Mouse (Mus musculus): ENCODE measurements at regions not wholly inside any gene's neighbourhood (a gene's known extent, or its start where the extent isn't known, plus 50 kb on each side); places are given as distances from the start of the nearest gene placed in this dataset.

- intact Hi-C loops (cut with DNase I): no loop called here
- DNase-seq (ENCODE audit: low spot score in 2 of 2): no peak
Measured at GRCm38 (mm10) chr10:24357636-24358035, 134.3 kb downstream of the Moxd1 start.

DNA sequence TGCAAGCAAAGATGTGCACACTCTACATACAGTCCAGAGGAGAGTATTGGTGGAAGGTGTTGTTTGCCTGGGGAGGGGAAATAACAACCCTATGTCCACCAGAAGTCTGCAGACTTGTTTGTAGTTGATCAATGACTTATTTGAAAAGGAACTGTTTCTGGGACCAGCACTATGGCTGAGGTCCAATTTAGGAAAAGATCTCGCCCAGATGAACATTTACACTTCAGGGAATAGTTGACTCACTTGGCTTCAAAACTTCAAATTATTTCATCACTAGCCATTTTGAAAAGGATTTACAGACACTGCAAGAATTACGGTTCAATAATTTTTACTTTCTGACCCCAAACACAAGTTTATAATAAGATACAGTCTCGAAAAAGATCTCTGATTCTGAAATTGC is 138.1 kb downstream of the Moxd1 start:
- no peak for DNase-seq (ENCODE audit: low spot score in 2 of 2)
- intact Hi-C loops (cut with DNase I): no loop called here

- no peak for DNase-seq (ENCODE audit: low spot score in 2 of 2)
- intact Hi-C loops (cut with DNase I): no loop called here
Measured at GRCm38 (mm10) chr10:24365369-24365768, 142.1 kb downstream of the Moxd1 start.

- DNase-seq (ENCODE audit: low spot score in 2 of 2): no peak
- intact Hi-C loops (cut with DNase I): no loop called here
Measured at GRCm38 (mm10) chr10:24367010-24367409, 143.7 kb downstream of the Moxd1 start.

DNA sequence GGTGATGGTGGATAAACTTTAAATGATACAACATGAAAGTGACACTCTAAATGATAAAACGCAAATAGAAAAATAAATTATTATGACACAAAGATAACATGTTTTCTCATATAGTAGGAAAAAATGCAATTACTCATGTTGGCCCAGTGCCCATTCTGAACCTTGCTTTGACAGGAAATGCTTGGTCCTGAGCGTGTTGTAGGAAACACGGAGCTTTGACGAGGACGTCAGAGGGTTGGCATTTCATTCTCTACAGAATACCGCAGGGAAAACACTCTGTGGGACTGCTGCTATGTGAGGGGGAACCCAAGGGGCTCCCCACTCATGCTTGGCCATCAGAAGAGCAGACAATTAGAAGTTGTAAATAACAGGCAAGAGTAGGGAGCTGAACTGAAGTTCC is 150.6 kb downstream of the Moxd1 start:
- no peak for DNase-seq (ENCODE audit: low spot score in 2 of 2)
- intact Hi-C loops (cut with DNase I): no loop called here

DNA sequence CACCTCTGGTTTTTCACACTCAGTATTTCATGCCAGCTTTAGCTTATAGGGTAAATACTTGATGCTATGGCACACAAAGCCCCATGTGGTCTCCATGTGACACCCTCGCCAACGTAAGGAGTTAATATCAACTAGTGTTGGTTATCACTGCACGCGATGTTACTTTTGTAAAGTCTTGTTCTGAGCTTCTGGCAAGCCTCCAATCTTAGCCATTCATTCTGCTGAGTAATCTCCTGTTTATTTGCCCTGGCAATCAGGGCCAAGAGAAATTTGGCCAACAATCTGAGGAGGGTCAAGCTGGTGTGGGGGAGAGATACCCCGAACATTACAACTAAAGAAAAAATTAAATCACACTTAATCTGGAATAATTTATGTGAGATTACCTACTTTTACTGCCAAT is 156.0 kb downstream of the Moxd1 start:
- intact Hi-C loops (cut with DNase I): no loop called here
- DNase-seq (ENCODE audit: low spot score in 2 of 2): no peak

DNA sequence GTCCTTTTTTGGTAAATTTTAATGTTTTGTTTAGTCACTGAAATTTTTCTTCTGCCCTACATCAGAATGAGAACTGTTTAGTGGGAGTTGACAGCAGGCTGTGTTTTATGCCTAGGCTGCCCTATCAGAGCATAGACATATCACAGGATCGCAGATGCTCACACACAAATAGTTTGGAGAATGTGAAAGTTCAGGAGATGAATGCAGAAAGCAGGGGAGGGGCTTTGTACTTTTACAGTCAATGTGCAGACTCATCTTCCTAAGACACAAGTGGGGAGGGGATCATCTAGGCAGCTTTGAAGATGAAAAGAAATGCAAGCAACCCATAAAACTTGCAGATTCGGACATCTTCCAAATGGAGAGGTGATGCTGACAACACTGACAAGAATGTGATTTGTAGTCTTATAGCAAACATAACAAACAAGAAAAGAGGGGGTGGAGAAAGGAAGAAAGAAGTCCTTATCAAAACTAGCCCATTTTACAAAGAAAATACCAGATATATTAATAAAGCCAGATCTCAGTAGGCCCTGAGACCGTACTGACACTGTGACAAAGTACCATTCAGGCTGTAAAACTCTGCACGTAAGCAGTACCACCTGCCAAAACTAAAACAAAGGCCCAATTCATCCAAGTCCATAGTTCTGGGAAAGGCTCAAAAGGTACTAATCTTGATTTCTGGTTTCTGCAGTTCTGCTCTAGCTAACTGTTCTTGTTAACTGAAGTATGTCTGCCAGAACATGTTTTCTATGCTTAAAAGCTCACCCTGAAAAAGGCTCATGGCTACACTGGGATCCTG is 157.4 kb downstream of the Moxd1 start:
- intact Hi-C loops (cut with DNase I): no loop called here
- no peak for DNase-seq (ENCODE audit: low spot score in 2 of 2)

DNA sequence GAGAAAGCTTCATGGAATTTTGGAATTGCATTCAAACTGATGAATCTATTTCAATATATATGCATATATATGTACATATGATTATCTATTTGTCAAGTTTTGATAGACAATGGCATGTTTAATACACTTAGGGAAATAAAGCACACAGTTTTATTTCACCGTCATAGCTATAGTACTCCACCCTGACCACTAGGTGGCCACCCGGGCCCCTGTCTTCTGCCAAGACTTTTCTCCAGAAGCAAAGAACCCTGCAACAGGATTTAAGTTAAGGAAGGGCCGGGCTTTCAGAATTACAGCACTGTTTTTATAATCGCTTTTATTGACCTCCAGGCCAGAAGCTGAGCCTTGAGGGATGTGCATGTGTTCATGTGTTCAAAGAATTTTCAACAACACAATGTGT is 158.6 kb downstream of the Moxd1 start:
- peak; percentile 11 to 21 for DNase-seq (ENCODE audit: low spot score in 2 of 2)
- intact Hi-C loops (cut with DNase I): loop anchor here (2.0 kb wide), 2 partner anchors 209 to 241 kb away; no protein-coding TSS in a partner anchor

DNA sequence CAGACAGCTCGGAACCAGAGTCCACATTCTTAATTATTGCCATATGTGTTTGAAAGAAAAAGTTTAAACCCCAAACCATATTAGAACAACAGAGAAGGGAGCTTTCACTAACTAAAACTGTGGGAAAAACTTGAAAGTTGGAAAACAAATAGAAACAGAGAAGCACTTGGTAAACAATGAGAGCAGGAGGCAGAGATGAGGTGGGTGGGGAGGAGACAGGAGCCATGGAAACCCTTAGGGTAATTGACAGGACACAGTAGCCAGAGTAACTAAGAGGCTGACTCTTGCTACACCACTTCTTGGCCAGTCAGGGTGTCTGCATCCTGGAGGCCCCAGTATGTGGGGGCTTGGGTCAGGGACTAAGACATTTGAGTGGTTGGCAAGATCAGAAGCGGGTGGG is 160.7 kb downstream of the Moxd1 start:
- no peak for DNase-seq (ENCODE audit: low spot score in 2 of 2)
- intact Hi-C loops (cut with DNase I): no loop called here

- no peak for DNase-seq (ENCODE audit: low spot score in 2 of 2)
- intact Hi-C loops (cut with DNase I): no loop called here
Measured at GRCm38 (mm10) chr10:24388229-24388628, 164.9 kb downstream of the Moxd1 start.

DNA sequence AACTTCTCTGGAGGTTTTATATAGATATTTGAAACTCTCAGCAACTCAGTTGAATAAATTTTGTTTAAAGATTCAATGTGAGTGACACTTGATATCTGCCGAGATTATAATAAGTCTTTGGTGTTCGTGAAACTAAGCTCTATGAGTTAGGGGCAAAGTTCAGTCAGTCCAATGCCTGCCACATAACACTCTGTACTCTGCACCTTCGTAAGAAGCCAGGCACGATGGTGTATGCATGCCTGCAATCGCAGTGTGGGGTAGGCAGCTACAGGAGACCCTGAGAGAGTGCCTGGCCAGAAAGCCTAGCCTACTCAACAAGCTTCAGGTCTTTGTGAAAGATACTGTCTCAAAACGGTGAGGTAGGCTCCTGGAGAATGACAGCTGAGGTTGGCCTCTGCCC is 167.7 kb downstream of the Moxd1 start:
- intact Hi-C loops (cut with DNase I): no loop called here

DNA sequence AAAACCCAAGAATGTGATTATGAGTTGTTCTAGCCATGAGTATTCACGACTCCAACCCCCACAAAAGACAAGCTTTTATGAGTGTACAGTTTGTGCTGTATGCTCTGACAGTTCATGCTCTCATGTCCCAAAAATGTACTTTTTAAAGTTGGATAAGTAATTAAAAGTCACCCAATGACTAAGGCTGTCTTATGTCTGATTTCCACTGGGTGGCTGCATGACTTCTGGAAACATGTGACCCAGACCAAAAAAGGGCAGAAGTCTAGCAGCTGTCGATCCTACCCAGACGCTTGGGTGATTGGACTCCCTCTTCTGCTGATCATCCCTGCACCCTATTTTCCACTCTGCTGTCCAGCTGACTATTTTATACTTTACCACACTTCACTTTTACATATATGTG is 168.7 kb downstream of the Moxd1 start:
- intact Hi-C loops (cut with DNase I): no loop called here
- no peak for DNase-seq (ENCODE audit: low spot score in 2 of 2)

More for the DNA sequence above, 167.7 kb downstream of the Moxd1 start:
- no peak for DNase-seq (ENCODE audit: low spot score in 2 of 2)

GRCm38 (mm10) chr10:24395999-24396784 is 172.9 kb downstream of the Moxd1 start:
- DNase-seq (ENCODE audit: low spot score in 2 of 2): peak; percentile 20 to 40
- intact Hi-C loops (cut with DNase I): no loop called here

DNA sequence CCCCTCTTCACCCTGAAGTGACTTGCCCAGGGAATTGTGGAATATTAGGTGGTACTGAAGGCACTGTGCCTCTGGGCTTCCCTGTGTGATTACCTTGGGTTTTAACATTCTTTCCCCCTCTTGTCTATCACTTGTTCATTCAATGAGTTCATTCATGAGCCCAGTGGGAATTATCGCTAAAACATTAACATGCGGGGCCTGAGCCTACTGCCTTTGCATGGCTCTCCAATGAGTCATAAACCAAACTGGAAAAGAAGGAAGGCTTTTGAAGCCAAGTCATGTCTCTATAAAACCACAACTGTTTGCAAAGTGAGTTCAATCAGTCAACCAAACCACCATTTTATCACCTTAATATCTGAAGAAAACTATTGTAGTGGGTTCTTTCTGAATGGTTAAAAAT is 173.8 kb downstream of the Moxd1 start:
- intact Hi-C loops (cut with DNase I): no loop called here
- DNase-seq (ENCODE audit: low spot score in 2 of 2): no peak

- DNase-seq (ENCODE audit: low spot score in 2 of 2): no peak
- intact Hi-C loops (cut with DNase I): no loop called here
Measured at GRCm38 (mm10) chr10:24404851-24405250, 181.5 kb downstream of the Moxd1 start.

DNA sequence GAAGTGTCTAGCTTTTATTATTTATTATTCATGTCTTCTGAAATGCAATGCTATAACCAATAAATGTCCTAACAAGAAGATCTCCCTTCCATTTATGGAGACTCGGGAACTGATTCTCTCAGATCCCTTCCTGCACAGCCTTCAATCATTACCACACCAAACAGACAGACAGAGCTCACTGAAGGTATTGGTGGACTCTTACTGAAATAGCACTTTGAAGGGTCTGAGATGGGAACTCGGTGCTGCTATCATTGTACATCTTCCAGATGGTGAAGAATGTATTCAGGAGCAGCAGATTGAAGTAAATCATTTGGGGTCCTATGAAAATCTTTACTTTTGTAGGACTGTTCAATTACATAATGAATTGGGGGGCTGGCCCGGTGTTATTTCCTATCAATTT is 183.6 kb downstream of the Moxd1 start:
- DNase-seq (ENCODE audit: low spot score in 2 of 2): no peak
- intact Hi-C loops (cut with DNase I): no loop called here

- intact Hi-C loops (cut with DNase I): no loop called here
- no peak for DNase-seq (ENCODE audit: low spot score in 2 of 2)
Measured at GRCm38 (mm10) chr10:24407411-24408227, 184.3 kb downstream of the Moxd1 start.

DNA sequence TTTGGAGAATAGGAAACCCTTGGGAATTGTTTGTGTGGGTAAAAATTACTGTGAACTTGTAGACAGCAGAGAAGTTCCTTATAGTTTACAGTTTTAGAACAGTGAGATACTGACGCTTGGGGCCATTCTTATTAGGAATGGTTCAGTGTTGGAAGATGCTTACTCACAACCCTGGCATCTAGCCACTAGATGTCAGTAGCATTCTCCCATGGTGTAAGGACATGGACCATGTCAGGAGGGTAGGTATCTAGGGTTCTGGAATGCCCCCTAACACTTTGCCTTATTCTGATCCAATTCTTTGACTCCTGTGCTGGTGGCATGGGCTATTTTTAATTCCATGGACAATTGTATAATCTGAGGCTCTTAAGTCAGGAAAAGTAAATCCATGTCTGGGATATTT is 185.3 kb upstream of the Ccn2 start:
- intact Hi-C loops (cut with DNase I): no loop called here
- no peak for DNase-seq (ENCODE audit: low spot score in 2 of 2)

- DNase-seq (ENCODE audit: low spot score in 2 of 2): no peak
- intact Hi-C loops (cut with DNase I): no loop called here
Measured at GRCm38 (mm10) chr10:24410885-24411284, 184.4 kb upstream of the Ccn2 start.

DNA sequence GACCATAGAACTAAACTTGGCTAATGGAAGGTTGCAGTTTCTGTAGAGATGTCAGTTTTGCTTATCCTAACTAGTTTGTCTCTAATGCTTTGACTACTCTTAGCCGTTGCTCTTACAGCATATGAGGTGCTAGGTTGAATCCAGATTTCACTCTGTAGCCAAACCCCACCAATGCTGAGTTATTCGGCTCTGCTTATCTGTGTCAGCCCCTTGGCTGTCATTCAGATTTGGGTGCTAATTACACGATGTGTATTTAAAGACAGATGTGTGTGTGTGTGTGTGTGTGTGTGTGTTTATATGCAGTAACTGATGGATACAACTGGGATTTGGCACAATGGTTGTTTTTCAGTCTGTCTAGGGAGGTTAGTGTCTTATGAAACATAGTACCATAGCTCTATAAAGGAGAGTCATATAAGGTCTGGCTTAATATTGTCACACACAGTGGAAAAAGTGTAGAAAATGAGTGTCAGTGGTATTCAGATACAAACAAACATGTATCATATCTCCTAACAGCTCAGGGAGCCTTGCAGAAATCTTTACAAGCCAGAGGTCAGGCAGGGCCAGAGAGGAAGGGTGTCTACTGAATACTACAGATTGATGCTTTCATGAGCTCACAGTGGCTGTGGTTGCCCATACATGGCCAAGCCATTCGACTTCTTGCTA is 172.6 kb upstream of the Ccn2 start:
- intact Hi-C loops (cut with DNase I): no loop called here
- DNase-seq (ENCODE audit: low spot score in 2 of 2): no peak

All from left cerebral cortex, postnatal 36 days (tissue).